Mouse (Mus musculus) lung, embryonic 14.5 days (tissue): Measurements from ENCODE around the gene Maml3. TPM values are rescaled to one million over a fixed set of nuclear protein-coding genes. Genes with fewer than 3 reads are reported as not detected.
A peak's percentile ranks its signal among the peaks of the same experiment; 100 is the strongest.

ENCODE experiments used
- ATAC-seq: fragments of 200-750 bp; cut with Nextera tagmentation; 2 replicates; pipeline ENCODE4 v1.8.0; 2017; ENCODE audit warnings: mild to moderate bottlenecking, moderate TSS enrichment, moderate library complexity; ENCODE audit not compliant: insufficient read depth
- DNase-seq: peaks from one replicate; pipeline ENCODE4 v3.0.0-alpha.2; 2015
- H3K27ac ChIP-seq: fragments of 300-500 bp; sonication (generic); 2 replicates; pipeline ENCODE4 v1.5.1; 2014; ENCODE audit warnings: low read depth, mild to moderate bottlenecking, moderate library complexity
- H3K27me3 ChIP-seq: fragments of 300-500 bp; sonication (generic); 2 replicates; pipeline ENCODE4 v1.6.1; 2014; ENCODE audit warnings: low read length, control low read depth; ENCODE audit not compliant: insufficient read depth
- H3K36me3 ChIP-seq: fragments of 300-500 bp; sonication (generic); 2 replicates; pipeline ENCODE4 v1.6.1; 2014; ENCODE audit warnings: control low read depth; ENCODE audit not compliant: insufficient read depth
- H3K4me1 ChIP-seq: fragments of 300-500 bp; sonication (generic); 2 replicates; pipeline ENCODE4 v1.6.1; 2014; ENCODE audit warnings: antibody characterized with exemption, control low read depth; ENCODE audit not compliant: insufficient read depth
- H3K4me2 ChIP-seq: fragments of 300-500 bp; sonication (generic); 2 replicates; pipeline ENCODE4 v1.6.1; 2014; ENCODE audit warnings: mild to moderate bottlenecking
- H3K4me3 ChIP-seq: fragments of 300-500 bp; sonication (generic); 2 replicates; pipeline ENCODE4 v1.5.1; 2014; ENCODE audit warnings: low read depth, low read length
- H3K9ac ChIP-seq: fragments of 300-500 bp; sonication (generic); 2 replicates; pipeline ENCODE4 v1.6.1; 2014
- H3K9me3 ChIP-seq: fragments of 300-500 bp; sonication (generic); 2 replicates; pipeline ENCODE4 v1.6.1; 2016; ENCODE audit warnings: low read depth, low read length, control low read depth
- CTCF ChIP-seq: IDR thresholded peaks from 2 replicates; pipeline ENCODE4 v1.5.1; 2016; ENCODE audit warnings: antibody characterized with exemption, low read depth
- WGBS: fragments of 180-500 bp; shearing (Covaris S2); extraction: QIAGEN DNeasy Blood & Tissue Kit; methylation state at CpG from one replicate; pipeline ENCODE4 v1.1.7; 2014; 5-methylcytosine and 5-hydroxymethylcytosine counted together
- polyA plus RNA-seq: library from polyadenylated mRNA; unstranded; fragments of >200 nt; fragmentation: Nextera tagmentation; extraction: Ambion mirVana; gene quantifications from 2 replicates; pipeline ENCODE4 v1.2.1, GENCODE M21; 2014

Maml3 gene
- polyA plus RNA-seq, 1 experiment from 2014 or later, result 9.1 TPM

- H3K27me3 ChIP-seq, result no peaks in the 10 kb centered on the region
- H3K9ac ChIP-seq, result peak overlapping the region; percentile 23; the same call in 1 of the 2 replicates
- no peaks in the 10 kb centered on the region for H3K36me3 ChIP-seq
- no peak for TF ChIP-seq CTCF
- peak overlapping the region; percentile 14 for H3K4me3 ChIP-seq
- 3% methylated on average over 9 of the region's 9 CpGs for WGBS
- ATAC-seq, result peak; percentile 65; the same call in 1 of the 2 replicates
- peak overlapping the region; percentile 59 for H3K4me2 ChIP-seq
- H3K27ac ChIP-seq, result peak overlapping the region; percentile 72; the same call in 1 of the 2 replicates
- peaks cover 9% of the 10 kb centered on the region; the same call in 1 of the 2 replicates for H3K4me1 ChIP-seq
- peak; percentile 76 for DNase-seq
- H3K9me3 ChIP-seq, result no peaks in the 10 kb centered on the region
Measured at GRCm38 (mm10) chr3:51652701-51653100, 452.2 kb downstream of the Maml3 start.

GRCm38 (mm10) chr3:51652292-51652691, 452.6 kb downstream of the Maml3 start:
- Histone ChIP-seq H3K9ac (peak overlapping the region; percentile 23; the same call in 1 of the 2 replicates), H3K36me3 (no peaks in the 10 kb centered on the region), H3K27ac (peak overlapping the region; percentile 72; the same call in 1 of the 2 replicates), H3K27me3 (no peaks in the 10 kb centered on the region), H3K9me3 (no peaks in the 10 kb centered on the region), H3K4me2 (peak overlapping the region; percentile 59), H3K4me3 (peak overlapping the region; percentile 14), H3K4me1 (peaks cover 9% of the 10 kb centered on the region; the same call in 1 of the 2 replicates)
- ATAC-seq (peak; percentile 62), DNase-seq (peak; percentile 91)
- peak; percentile 81 for TF ChIP-seq CTCF
- 1% methylated on average over 9 of the region's 9 CpGs for WGBS

GRCm38 (mm10) chr3:51651149-51651548, 453.7 kb downstream of the Maml3 start:
- H3K4me1 ChIP-seq, result peaks cover 9% of the 10 kb centered on the region; the same call in 1 of the 2 replicates
- H3K27ac ChIP-seq, result no peak overlapping the region
- TF ChIP-seq CTCF, result peak; percentile 50
- H3K4me3 ChIP-seq, result no peak overlapping the region
- H3K9ac ChIP-seq, result no peak overlapping the region
- 73% methylated on average over 2 of the region's 2 CpGs for whole genome bisulfite sequencing
- H3K4me2 ChIP-seq, result no peak overlapping the region
- no peaks in the 10 kb centered on the region for H3K27me3 ChIP-seq
- no peaks in the 10 kb centered on the region for H3K36me3 ChIP-seq
- no peaks in the 10 kb centered on the region for H3K9me3 ChIP-seq
- DNase-seq, result peak; percentile 52
- no peak for ATAC-seq

GRCm38 (mm10) chr3:51649986-51650385, 454.9 kb downstream of the Maml3 start:
- no peak for ATAC-seq
- Histone ChIP-seq H3K27me3 (no peaks in the 10 kb centered on the region), H3K4me1 (peaks cover 9% of the 10 kb centered on the region; the same call in 1 of the 2 replicates)

GRCm38 (mm10) chr3:51649426-51649825, 455.4 kb downstream of the Maml3 start:
- H3K36me3 ChIP-seq, result no peaks in the 10 kb centered on the region
- 69% methylated on average over 8 of the region's 8 CpGs for WGBS
- no peak overlapping the region for H3K4me3 ChIP-seq
- ATAC-seq, result no peak
- no peak for TF ChIP-seq CTCF
- H3K27me3 ChIP-seq, result no peaks in the 10 kb centered on the region
- H3K27ac ChIP-seq, result no peak overlapping the region
- H3K4me1 ChIP-seq, result peaks cover 9% of the 10 kb centered on the region; the same call in 1 of the 2 replicates
- H3K4me2 ChIP-seq, result no peak overlapping the region
- H3K9ac ChIP-seq, result no peak overlapping the region
- no peaks in the 10 kb centered on the region for H3K9me3 ChIP-seq
- DNase-seq, result no peak

More at GRCm38 (mm10) chr3:51649986-51650385, 454.9 kb downstream of the Maml3 start:
- no peak for DNase-seq
- WGBS, result 74% methylated on average over 8 of the region's 8 CpGs
- TF ChIP-seq CTCF, result no peak
- no peak overlapping the region for H3K4me2 ChIP-seq
- H3K27ac ChIP-seq, result no peak overlapping the region
- no peaks in the 10 kb centered on the region for H3K9me3 ChIP-seq
- no peak overlapping the region for H3K4me3 ChIP-seq
- H3K9ac ChIP-seq, result no peak overlapping the region
- H3K36me3 ChIP-seq, result no peaks in the 10 kb centered on the region

GRCm38 (mm10) chr3:51648037-51648664, 456.7 kb downstream of the Maml3 start:
- ATAC-seq, result 0 out of 2 replicates have a peak, but pooled peaks have one; percentile 23
- Histone ChIP-seq H3K27me3 (no peaks in the 10 kb centered on the region), H3K4me3 (peak overlapping the region; percentile 16; the same call in 1 of the 2 replicates), H3K4me1 (peaks cover 9% of the 10 kb centered on the region; the same call in 1 of the 2 replicates), H3K9ac (peak overlapping the region; percentile 32; the same call in 1 of the 2 replicates), H3K4me2 (peak overlapping the region; percentile 52), H3K9me3 (no peaks in the 10 kb centered on the region), H3K36me3 (no peaks in the 10 kb centered on the region), H3K27ac (no peak overlapping the region)
- peak; percentile 92 for DNase-seq
- 37% methylated on average over 15 of the region's 15 CpGs for WGBS
- peak; percentile 96 for TF ChIP-seq CTCF

- no peak for TF ChIP-seq CTCF
- Histone ChIP-seq H3K27me3 (no peaks in the 10 kb centered on the region), H3K9ac (no peak overlapping the region), H3K9me3 (no peaks in the 10 kb centered on the region), H3K27ac (no peak overlapping the region), H3K36me3 (no peaks in the 10 kb centered on the region), H3K4me3 (no peak overlapping the region), H3K4me2 (no peak overlapping the region), H3K4me1 (peaks cover 3% of the 10 kb centered on the region; the same call in 1 of the 2 replicates)
- no peak for ATAC-seq
- DNase-seq, result no peak
- WGBS, result 61% methylated on average over 4 of the region's 4 CpGs
Measured at GRCm38 (mm10) chr3:51647356-51647755, 457.5 kb downstream of the Maml3 start.
